Mouse (Mus musculus) Patski (cell line): ENCODE results near the gene Tcaf1. TPM values are rescaled to one million over a fixed set of nuclear protein-coding genes. Genes with fewer than 3 reads are reported as not detected.

ENCODE experiments used
- ATAC-seq: fragments of 100-300 bp; one replicate; pipeline ENCODE4 v1.8.0; 2021
- CTCF ChIA-PET: fragments of 350-600 bp; sonication (Branson Sonifier 250); formaldehyde crosslinking; loops from one replicate; lab custom pipeline; 2022; ENCODE audit warnings: inconsistent platforms; lab: Charles Lee
- POLR2A ChIA-PET: fragments of 350-600 bp; sonication (Branson Sonifier 250); formaldehyde crosslinking; loops from one replicate; lab custom pipeline; 2022; ENCODE audit warnings: antibody characterized with exemption, inconsistent platforms; lab: Charles Lee
- DNase-seq: peaks from one replicate; pipeline ENCODE4 v3.0.0-alpha.2; 2011; ENCODE audit warnings: low read depth, low spot score
- H3K27me3 ChIP-seq: fragments of 371-371 bp; one replicate; pipeline ENCODE4 v1.5.1; 2021
- CTCF ChIP-seq: fragments of 100-300 bp; IDR thresholded peaks from one replicate; pipeline ENCODE4 v1.5.1; 2021
- in situ Hi-C: fragments of 300-500 bp; cut with MboI; formaldehyde crosslinking; loops from 3 replicates; pipeline ENCODE4 v1.11.1; 2018; ENCODE audit warnings: low pct_unique_long_range_greater_than_20kb, mixed read lengths
- polyA plus RNA-seq: library from polyadenylated mRNA; unstranded; gene quantifications from one replicate; pipeline ENCODE4 v1.2.3, GENCODE M21; 2021

Tcaf1 gene
- polyA plus RNA-seq = 69.7 TPM

DNA sequence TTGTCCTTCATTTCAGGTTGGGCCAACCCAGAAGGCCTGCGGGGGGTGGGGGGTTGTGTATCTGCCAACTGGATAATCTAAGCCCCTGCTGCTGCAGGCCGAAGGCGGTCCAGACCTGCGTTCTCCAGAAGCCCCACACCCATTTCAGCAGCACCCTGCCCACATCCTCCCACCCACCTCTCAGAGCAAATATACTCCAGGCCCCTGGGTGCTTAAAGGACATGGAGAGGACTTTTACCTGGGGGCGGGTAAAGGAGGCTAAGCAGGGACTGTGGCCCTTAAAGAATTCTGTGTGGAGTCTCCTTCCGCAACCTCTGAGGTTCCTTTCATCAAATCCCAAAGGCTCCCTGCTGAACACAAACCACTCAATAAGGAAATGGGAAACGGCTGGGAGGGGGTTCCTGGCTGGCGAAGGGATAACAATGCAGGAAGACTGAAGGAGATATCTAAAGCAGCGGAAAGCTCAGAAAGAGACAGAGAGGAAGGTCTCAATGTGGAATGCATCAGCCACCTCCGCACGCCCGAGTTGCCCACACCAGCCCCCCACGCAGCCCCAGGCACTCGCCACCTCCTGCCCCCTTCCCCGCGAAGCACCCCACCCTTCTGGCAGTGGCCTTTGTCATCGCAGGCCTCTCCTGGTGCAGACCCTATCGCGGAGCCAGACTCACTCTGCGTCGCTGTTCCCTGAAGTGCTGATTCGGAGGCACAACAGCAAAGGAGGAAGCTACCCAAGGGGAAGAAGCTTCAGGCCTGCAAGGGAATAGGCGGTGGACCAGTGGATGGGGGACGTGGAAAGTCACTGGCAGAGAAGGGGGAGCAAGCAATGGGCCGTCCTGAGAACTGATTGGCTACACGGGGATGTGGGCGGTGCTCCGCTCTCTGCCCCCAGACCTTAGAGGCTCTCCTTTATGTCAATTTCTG is at the start of gene Tcaf1:
Gene Tcaf1 (minus strand): TSS at position 798 of the 921 bp plus-strand sequence.
- ChIA-PET POLR2A (no interaction called here), CTCF (interaction anchor here (1.0 kb wide), 1 partner anchor 12 kb away, joined by 4 read pairs; no protein-coding TSS in a partner anchor)
- peak; percentile 94 for ATAC-seq
- DNase-seq = no peak
- no peak for TF ChIP-seq CTCF
- in situ Hi-C loops = no loop called here
- peaks cover 38% of the 10 kb centered on the region for H3K27me3 ChIP-seq

GRCm38 (mm10) chr6:42756104-42756503 is 46.2 kb upstream of the Tcaf1 start, which contains the start of gene Olfr38:
Gene Olfr38, plus strand, starts transcription at chr6:42756404.
- no peak for TF ChIP-seq CTCF
- ATAC-seq = no peak
- no peak for DNase-seq
- POLR2A ChIA-PET = no interaction called here
- in situ Hi-C loops = no loop called here
- H3K27me3 ChIP-seq = peaks cover 41% of the 10 kb centered on the region
- CTCF ChIA-PET = interaction anchor here (1.0 kb wide), 1 partner anchor 9 kb away, joined by 3 read pairs; no protein-coding TSS in a partner anchor

DNA sequence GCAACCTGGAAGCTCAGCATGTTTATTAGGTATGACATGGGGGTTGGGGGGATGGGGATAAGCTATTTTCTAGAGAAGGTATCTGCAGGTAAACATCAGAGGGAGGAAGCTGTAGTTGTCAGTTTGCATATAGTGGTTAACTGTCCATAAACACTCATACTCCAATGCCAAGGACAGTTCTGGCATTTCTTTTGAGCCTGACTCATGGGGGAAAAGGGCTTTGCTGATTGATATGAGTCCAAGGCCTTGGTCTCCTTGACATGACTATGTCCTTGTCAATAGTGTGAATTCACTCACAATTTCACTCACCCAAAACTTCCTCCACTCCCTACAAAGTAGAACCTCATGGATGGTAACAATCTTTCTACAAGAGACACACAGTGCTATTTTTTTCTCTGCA is 38.0 kb upstream of the Tcaf1 start:
- POLR2A ChIA-PET = no interaction called here
- ATAC-seq (no peak), DNase-seq (no peak)
- peaks cover 15% of the 10 kb centered on the region for H3K27me3 ChIP-seq
- CTCF ChIA-PET = no interaction called here
- in situ Hi-C loops = no loop called here
- no peak for TF ChIP-seq CTCF

GRCm38 (mm10) chr6:42742303-42742702 is 32.4 kb upstream of the Tcaf1 start:
- no peak for TF ChIP-seq CTCF
- no peak for DNase-seq
- in situ Hi-C loops = no loop called here
- peaks cover 42% of the 10 kb centered on the region for H3K27me3 ChIP-seq
- CTCF ChIA-PET = no interaction called here
- no peak for ATAC-seq
- POLR2A ChIA-PET = no interaction called here

- POLR2A ChIA-PET = no interaction called here
- DNase-seq = no peak
- CTCF ChIA-PET = interaction anchor here (1.2 kb wide), 1 partner anchor 13 kb away, joined by 3 read pairs; no protein-coding TSS in a partner anchor
- in situ Hi-C loops = no loop called here
- ATAC-seq = no peak
- H3K27me3 ChIP-seq = peaks cover 53% of the 10 kb centered on the region
- TF ChIP-seq CTCF = no peak
Measured at GRCm38 (mm10) chr6:42739071-42739470, 29.2 kb upstream of the Tcaf1 start, which contains the start of gene Olfr453. Gene Olfr453, plus strand, starts transcription at chr6:42739371.

GRCm38 (mm10) chr6:42717973-42718372 is 8.1 kb upstream of the Tcaf1 start:
- ChIA-PET POLR2A (interaction anchor here (0.5 kb wide), 1 partner anchor 22 kb away, joined by 3 read pairs; no protein-coding TSS in a partner anchor), CTCF (no interaction called here)
- DNase-seq (no peak), ATAC-seq (no peak)
- TF ChIP-seq CTCF = no peak
- in situ Hi-C loops = no loop called here
- peaks cover 51% of the 10 kb centered on the region for H3K27me3 ChIP-seq

DNA sequence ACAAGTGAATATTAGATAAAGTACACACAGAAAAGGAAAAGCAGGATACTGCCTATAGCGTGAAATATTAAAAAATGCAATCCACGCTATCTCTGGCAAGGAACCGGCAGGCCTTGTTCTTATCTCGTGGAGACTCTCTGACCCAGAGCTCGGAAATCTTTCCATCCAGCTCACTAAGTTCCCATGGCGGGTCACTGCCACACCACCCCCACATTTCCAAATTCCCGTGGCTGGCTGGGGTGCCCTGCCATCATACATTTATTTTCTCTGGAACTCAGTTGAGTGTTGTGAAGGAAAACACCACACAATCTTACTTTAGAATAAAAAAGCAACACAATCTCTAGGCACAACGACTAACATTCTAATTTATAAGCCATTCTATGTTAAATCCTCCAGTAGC is 4.8 kb upstream of the Tcaf1 start:
- ChIA-PET POLR2A (no interaction called here), CTCF (no interaction called here)
- peaks cover 28% of the 10 kb centered on the region for H3K27me3 ChIP-seq
- no peak for ATAC-seq
- DNase-seq = no peak
- no peak for TF ChIP-seq CTCF
- in situ Hi-C loops = no loop called here

DNA sequence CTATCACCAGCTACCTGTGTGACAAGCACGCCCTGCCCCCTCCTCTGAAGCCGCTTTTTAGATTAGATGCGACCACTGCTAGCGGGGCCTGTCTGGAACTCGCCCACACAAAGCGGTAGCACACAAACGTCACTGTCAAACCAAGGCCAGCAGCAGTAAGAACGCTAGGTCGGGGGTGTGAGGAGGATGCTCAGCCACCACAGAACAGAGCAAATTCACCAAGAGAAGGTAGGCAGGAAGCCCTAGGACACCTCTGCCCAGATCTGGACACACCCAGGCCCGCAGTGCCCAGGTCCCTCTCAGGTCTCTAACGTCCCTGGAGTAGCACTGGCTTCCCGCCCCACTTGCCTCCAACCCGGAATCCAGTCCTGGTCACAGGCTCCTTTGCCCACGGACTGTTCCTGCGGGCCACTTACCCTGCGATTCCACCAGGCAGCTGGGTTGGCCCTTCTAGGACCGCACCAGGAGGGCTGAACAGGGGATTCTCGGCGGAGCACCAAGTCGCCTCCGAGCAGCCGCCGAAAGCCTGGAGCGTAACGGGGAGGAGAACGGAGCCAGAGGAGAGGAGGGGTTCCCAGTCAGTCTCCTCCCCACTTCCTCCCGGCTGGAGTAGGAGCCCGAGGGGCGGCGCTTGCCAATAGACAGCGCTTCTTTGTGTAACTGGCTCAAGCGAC is 17.2 kb downstream of the Tcaf1 start:
- DNase-seq (peak; percentile 38), ATAC-seq (peak; percentile 95)
- POLR2A ChIA-PET = interaction anchor here (0.6 kb wide), 1 partner anchor 115 kb away, joined by 3 read pairs; no protein-coding TSS in a partner anchor
- in situ Hi-C loops = loop anchor here (25.0 kb wide), 1 partner anchor 595 kb away; no protein-coding TSS in a partner anchor
- CTCF ChIA-PET = interaction anchor here (1.4 kb wide), 1 partner anchor 10 kb away, joined by 3 read pairs; no protein-coding TSS in a partner anchor
- TF ChIP-seq CTCF = no peak
- no peaks in the 10 kb centered on the region for H3K27me3 ChIP-seq

DNA sequence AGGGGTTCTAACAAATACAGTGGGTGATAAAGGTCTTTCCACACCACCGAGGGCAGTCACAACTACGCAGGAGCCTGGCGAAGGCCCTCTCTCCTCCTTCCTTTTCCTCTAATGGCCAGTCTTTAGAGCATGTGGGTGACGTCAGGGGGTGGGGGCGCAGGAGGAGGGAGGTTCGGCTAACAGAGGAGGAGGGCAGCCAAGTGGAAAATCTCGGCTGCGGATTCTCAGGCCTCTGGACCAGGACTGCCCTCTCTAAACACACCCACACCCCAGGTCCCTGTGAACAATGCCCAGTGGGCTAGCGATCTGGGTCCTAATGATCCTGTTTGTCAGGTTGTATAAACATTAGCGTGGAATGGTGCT is 17.8 kb downstream of the Tcaf1 start:
- DNase-seq = peak; percentile 57
- ATAC-seq = peak; percentile 91
- in situ Hi-C loops = loop anchor here (25.0 kb wide), 1 partner anchor 595 kb away; no protein-coding TSS in a partner anchor
- ChIA-PET CTCF (interaction anchor here (1.4 kb wide), 1 partner anchor 9 kb away, joined by 3 read pairs; no protein-coding TSS in a partner anchor), POLR2A (interaction anchor here (0.6 kb wide), 1 partner anchor 115 kb away, joined by 3 read pairs; no protein-coding TSS in a partner anchor)
- no peak for TF ChIP-seq CTCF
- H3K27me3 ChIP-seq = no peaks in the 10 kb centered on the region

DNA sequence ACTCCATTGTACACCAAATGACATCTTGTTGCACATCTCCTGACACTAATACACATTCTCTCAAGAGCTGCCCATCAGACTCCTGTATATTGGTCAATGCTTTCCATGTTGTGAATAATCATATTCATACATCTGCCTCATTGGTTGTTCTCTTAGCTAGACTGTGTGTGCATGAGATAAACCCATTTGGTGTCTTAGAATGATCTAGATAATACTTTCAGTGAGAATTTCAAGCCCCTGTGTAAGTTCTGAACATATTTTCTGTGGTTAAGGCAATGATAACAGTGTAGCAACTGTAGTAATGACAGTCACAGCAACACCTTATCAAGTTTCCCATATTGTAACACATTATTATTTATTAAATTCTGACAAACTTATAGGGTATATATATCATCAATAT is 20.1 kb downstream of the Tcaf1 start:
- H3K27me3 ChIP-seq = no peaks in the 10 kb centered on the region
- ChIA-PET POLR2A (no interaction called here), CTCF (no interaction called here)
- ATAC-seq (no peak), DNase-seq (no peak)
- in situ Hi-C loops = loop anchor here (10.0 to 25.0 kb wide), 2 partner anchors 425 to 598 kb away; partner anchors contain the start of genes Casp2 and Tmem139
- TF ChIP-seq CTCF = no peak
